Mouse (Mus musculus) activated CD4-positive, CD25-positive, alpha-beta regulatory T cell, adult 4 months (primary cell): ENCODE results near the gene Ifit3. TPM values are rescaled to one million over a fixed set of nuclear protein-coding genes. Genes with fewer than 3 reads are reported as not detected.
"Not testable (repeated sequence)": the region's sequence is repeated elsewhere in the genome, so short reads cannot be mapped to it uniquely, and the experiment has no call there.

ENCODE experiments used
- ATAC-seq: one replicate; pipeline ENCODE4 v1.8.0; 2017
- polyA plus RNA-seq, 2 experiments: library from polyadenylated mRNA; unstranded; fragments of 100-300 nt; shearing (Covaris generic); gene quantifications; one replicate each; pipeline ENCODE4 v1.2.1; 2017

Ifit3 gene
- polyA plus RNA-seq, 2 experiments from 2014 or later = 42.8 to 58.3 TPM

- ATAC-seq = no peak
Measured at GRCm38 (mm10) chr19:34588959-34589358, 5.6 kb downstream of the Ifit3 start.

GRCm38 (mm10) chr19:34593456-34593855 lies 10.1 kb downstream of the Ifit3 start:
- ATAC-seq = no peak

- ATAC-seq = not testable (repeated sequence)
Measured at GRCm38 (mm10) chr19:34594523-34594922, 11.2 kb downstream of the Ifit3 start.

GRCm38 (mm10) chr19:34596811-34597210 lies 13.5 kb downstream of the Ifit3 start:
- ATAC-seq = no peak

GRCm38 (mm10) chr19:34598341-34598740 lies 15.0 kb downstream of the Ifit3 start:
- ATAC-seq = no peak

- ATAC-seq = peak; percentile 77
Measured at GRCm38 (mm10) chr19:34599250-34599649, 15.9 kb downstream of the Ifit3 start.

- peak; percentile 75 for ATAC-seq
Measured at GRCm38 (mm10) chr19:34601888-34602287, 18.6 kb downstream of the Ifit3 start, which contains the start of gene Ifit1bl1. Ifit1bl1 (minus strand) TSS chr19:34601956.

- ATAC-seq = no peak
Measured at GRCm38 (mm10) chr19:34605472-34605871, 22.1 kb downstream of the Ifit3 start.

GRCm38 (mm10) chr19:34607237-34608051 lies 24.1 kb downstream of the Ifit3 start, which contains the start of gene Ifit3b:
Ifit3b (plus strand) TSS chr19:34607970.
- ATAC-seq = peak; percentile 80

GRCm38 (mm10) chr19:34610118-34610517 lies 26.8 kb downstream of the Ifit3 start:
- ATAC-seq = not testable (repeated sequence)

- ATAC-seq = peak; percentile 63
Measured at GRCm38 (mm10) chr19:34612243-34613001, 29.1 kb downstream of the Ifit3 start.

- ATAC-seq = no peak
Measured at GRCm38 (mm10) chr19:34620871-34621270, 37.5 kb downstream of the Ifit3 start.

GRCm38 (mm10) chr19:34623781-34624180 lies 40.5 kb downstream of the Ifit3 start:
- ATAC-seq = no peak

GRCm38 (mm10) chr19:34624663-34625062 lies 41.3 kb downstream of the Ifit3 start:
- peak; percentile 28 for ATAC-seq

GRCm38 (mm10) chr19:34627496-34627895 lies 44.2 kb downstream of the Ifit3 start:
- ATAC-seq = no peak

- no peak for ATAC-seq
Measured at GRCm38 (mm10) chr19:34631487-34631886, 48.2 kb downstream of the Ifit3 start.

GRCm38 (mm10) chr19:34633484-34633883 lies 50.2 kb downstream of the Ifit3 start:
- ATAC-seq = no peak

- ATAC-seq = no peak
Measured at GRCm38 (mm10) chr19:34636933-34637557, 53.7 kb downstream of the Ifit3 start.

Other genes starting within 250 kb of the Ifit3 start
- not detected for gene Ch25h, start 108.4 kb upstream of the Ifit3 start, polyA plus RNA-seq
- gene Lipa, start 56.1 kb upstream of the Ifit3 start, polyA plus RNA-seq = 100 to 1,000 TPM in 1 of 2 experiments, 10 to 100 TPM in 1; 98.8 to 105 TPM
- 10 to 100 TPM; 25.6 to 26.6 TPM for gene Ifit2, start 32.8 kb upstream of the Ifit3 start, polyA plus RNA-seq
- 10 to 100 TPM; 76.0 to 92.6 TPM for gene Ifit1bl1, start 18.4 kb downstream of the Ifit3 start, polyA plus RNA-seq
- gene Ifit3b, start 24.4 kb downstream of the Ifit3 start, polyA plus RNA-seq = 10 to 100 TPM in 1 of 2 experiments, 1 to 10 TPM in 1; 6.8 to 10.8 TPM
- gene Ifit1bl2, start 57.2 kb downstream of the Ifit3 start, polyA plus RNA-seq = under 1 TPM; 0.57 to 0.73 TPM
- gene Ifit1, start 57.3 kb downstream of the Ifit3 start, polyA plus RNA-seq = 10 to 100 TPM; 46.7 to 71.6 TPM
- not detected for gene Slc16a12, start 163.8 kb downstream of the Ifit3 start, polyA plus RNA-seq